Mouse (Mus musculus): ENCODE data around the gene Elob. TPM values are rescaled to one million over a fixed set of nuclear protein-coding genes. Genes with fewer than 3 reads are reported as not detected.

Gene Elob
- 551 and 740 TPM in 2 replicates for polyA plus RNA-seq (2012; rRNA removed)

DNA sequence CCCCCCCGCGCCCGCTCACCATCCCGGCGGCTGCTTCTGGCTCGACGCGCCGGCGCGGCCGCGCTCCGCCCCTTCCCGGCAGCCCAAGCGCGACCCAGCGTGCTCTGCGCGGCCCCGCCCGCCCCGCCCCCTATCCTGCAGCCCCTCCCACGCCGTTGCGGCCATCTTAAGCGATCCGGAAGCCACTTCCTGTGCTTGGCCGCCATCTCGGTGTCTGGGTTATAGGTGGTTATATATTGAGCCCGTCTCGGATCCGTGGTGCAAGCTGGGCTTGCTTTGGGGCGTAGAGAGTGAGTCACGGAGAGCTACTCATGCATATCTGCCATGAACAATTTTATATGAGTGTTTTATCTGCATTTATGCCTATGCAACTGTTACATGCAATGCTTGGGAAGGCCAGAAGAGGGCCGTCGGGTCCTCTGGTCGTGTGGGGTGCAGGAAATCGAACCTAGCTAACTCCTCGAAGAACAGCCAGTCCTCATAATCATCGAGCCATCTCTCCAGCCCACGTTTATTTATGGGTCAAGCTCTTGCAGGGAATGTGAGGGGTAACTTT lies at the start of gene Elob:
Gene Elob, minus strand, starts transcription at position 73 of the 556 bp plus-strand sequence.

DNA sequence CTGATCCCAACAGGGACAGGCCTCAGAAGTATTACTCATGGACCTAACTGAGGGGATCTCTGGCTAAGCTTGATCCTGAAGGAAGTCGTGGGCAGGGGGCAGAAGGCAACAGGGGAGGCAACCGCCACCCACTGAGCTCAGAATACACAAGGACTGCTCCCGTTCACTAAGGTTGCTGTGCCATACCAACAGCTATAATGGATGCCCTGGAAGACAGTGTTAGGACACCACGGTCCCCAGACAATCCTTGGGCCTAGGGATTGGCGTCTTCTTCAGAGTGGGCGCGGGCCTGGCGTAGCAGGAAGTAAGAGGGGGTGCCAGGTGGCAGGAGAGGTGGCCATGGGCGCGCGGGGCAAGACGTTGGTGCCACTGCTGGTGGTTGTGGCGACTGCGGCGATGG lies 38.8 kb upstream of the Elob start, which contains the start of gene Prss21:
Gene Prss21, plus strand, starts transcription at position 301 of the 400 bp plus-strand sequence.

GRCm38 (mm10) chr17:23843812-23844273 lies 14.9 kb upstream of the Elob start, which contains the start of the genes Prss32 and Prss41:
TSS of gene Prss32 (plus strand) at chr17:23843855.
TSS of gene Prss41 (minus strand) at chr17:23844172.

GRCm38 (mm10) chr17:23836006-23836575 lies 7.2 kb upstream of the Elob start, which contains the start of gene Prss33:
TSS of gene Prss33 (minus strand) at chr17:23836056.

GRCm38 (mm10) chr17:23790269-23791078 lies 38.5 kb downstream of the Elob start, which contains the start of gene Srrm2:
TSS of gene Srrm2 (plus strand) at chr17:23790532.

GRCm38 (mm10) chr17:23785561-23786471 lies 43.1 kb downstream of the Elob start, which contains the start of gene Flywch2:
TSS of gene Flywch2 (minus strand) at chr17:23786081.

Other genes with a start within 250 kb of the Elob start
- 11.5 and 11.8 TPM in 2 replicates for gene Zfp13, start 229.6 kb downstream of the Elob start, polyA plus RNA-seq (2012; rRNA removed)
- gene Zscan10, start 228.3 kb downstream of the Elob start, polyA plus RNA-seq (2012; rRNA removed), result not detected in 2 replicates
- gene Mmp25, start 183.9 kb downstream of the Elob start, polyA plus RNA-seq (2012; rRNA removed), result 0.32 and 0.51 TPM in 2 replicates
- 18.5 and 18.9 TPM in 2 replicates for gene Bicdl2, start 168.6 kb downstream of the Elob start, polyA plus RNA-seq (2012; rRNA removed)
- gene Hcfc1r1, start 155.5 kb downstream of the Elob start, polyA plus RNA-seq (2012; rRNA removed), result 362 and 417 TPM in 2 replicates
- gene Thoc6, start 155.3 kb downstream of the Elob start, polyA plus RNA-seq (2012; rRNA removed), result 20.1 and 25.6 TPM in 2 replicates
- gene Tnfrsf12a, start 151.7 kb downstream of the Elob start, polyA plus RNA-seq (2012; rRNA removed), result 32.1 and 32.9 TPM in 2 replicates
- gene Cldn6, start 149.9 kb downstream of the Elob start, polyA plus RNA-seq (2012; rRNA removed), result 0.53 TPM in 1 of 2 replicates, not detected in the other
- gene Cldn9, start 145.1 kb downstream of the Elob start, polyA plus RNA-seq (2012; rRNA removed), result 0.37 and 0.46 TPM in 2 replicates
- gene 1520401A03Rik, start 106.4 kb downstream of the Elob start, polyA plus RNA-seq (2012; rRNA removed), result 0.09 TPM in 1 of 2 replicates, not detected in the other
- 61.5 and 71.9 TPM in 2 replicates for gene Pkmyt1, start 102.8 kb downstream of the Elob start, polyA plus RNA-seq (2012; rRNA removed)
- 392 and 448 TPM in 2 replicates for gene Paqr4, start 88.3 kb downstream of the Elob start, polyA plus RNA-seq (2012; rRNA removed)
- gene Kremen2, start 83.3 kb downstream of the Elob start, polyA plus RNA-seq (2012; rRNA removed), result 14.8 and 15.8 TPM in 2 replicates
- 30.4 and 32.2 TPM in 2 replicates for gene Flywch1, start 57.5 kb downstream of the Elob start, polyA plus RNA-seq (2012; rRNA removed)
- gene Flywch2, start 43.1 kb downstream of the Elob start, polyA plus RNA-seq (2012; rRNA removed), result 15.4 and 24.0 TPM in 2 replicates
- 521 and 552 TPM in 2 replicates for gene Srrm2, start 38.6 kb downstream of the Elob start, polyA plus RNA-seq (2012; rRNA removed)
- gene Prss33, start 6.9 kb upstream of the Elob start, polyA plus RNA-seq (2012; rRNA removed), result 0.24 and 0.87 TPM in 2 replicates
- 1,354 and 1,658 TPM in 2 replicates for gene Prss32, start 14.7 kb upstream of the Elob start, polyA plus RNA-seq (2012; rRNA removed)
- gene Prss41, start 15.0 kb upstream of the Elob start, polyA plus RNA-seq (2012; rRNA removed), result 1.9 and 6.1 TPM in 2 replicates
- not detected in 2 replicates for gene Prss21, start 38.9 kb upstream of the Elob start, polyA plus RNA-seq (2012; rRNA removed)
- gene Dcpp1, start 51.7 kb upstream of the Elob start, polyA plus RNA-seq (2012; rRNA removed), result not detected in 2 replicates
- not detected in 2 replicates for gene Dcpp2, start 51.7 kb upstream of the Elob start, polyA plus RNA-seq (2012; rRNA removed)
- not detected in 2 replicates for gene Dcpp3, start 88.3 kb upstream of the Elob start, polyA plus RNA-seq (2012; rRNA removed)
- not detected in 2 replicates for gene Sbp, start 112.5 kb upstream of the Elob start, polyA plus RNA-seq (2012; rRNA removed)
- not detected in 2 replicates for gene Sbpl, start 126.1 kb upstream of the Elob start, polyA plus RNA-seq (2012; rRNA removed)
- 370 and 486 TPM in 2 replicates for gene Prss30, start 151.4 kb upstream of the Elob start, polyA plus RNA-seq (2012; rRNA removed)
- not detected in 2 replicates for gene Prss22, start 169.0 kb upstream of the Elob start, polyA plus RNA-seq (2012; rRNA removed)
- gene Prss27, start 209.0 kb upstream of the Elob start, polyA plus RNA-seq (2012; rRNA removed), result 0.93 and 1.4 TPM in 2 replicates
- 49.8 and 73.7 TPM in 2 replicates for gene Kctd5, start 244.3 kb upstream of the Elob start, polyA plus RNA-seq (2012; rRNA removed)

Measured in colon, adult 2 months (tissue).